Mouse (Mus musculus) spleen, adult 2 months (tissue): Measurements from ENCODE around the gene Proser2.

Experiments used
- CTCF ChIP-seq: fragments of 200-500 bp; IDR thresholded peaks from 2 replicates; pipeline ENCODE4 v1.5.1; 2011; ENCODE audit warnings: mild to moderate bottlenecking, inconsistent platforms; ENCODE audit not compliant: insufficient read depth, insufficient read length, insufficient replicate concordance; ENCODE audit errors: extremely low read depth
- POLR2A ChIP-seq: fragments of 200-500 bp; IDR thresholded peaks from 2 replicates; pipeline ENCODE4 v1.6.1; 2011; ENCODE audit warnings: low read depth, low read length, inconsistent platforms

DNA sequence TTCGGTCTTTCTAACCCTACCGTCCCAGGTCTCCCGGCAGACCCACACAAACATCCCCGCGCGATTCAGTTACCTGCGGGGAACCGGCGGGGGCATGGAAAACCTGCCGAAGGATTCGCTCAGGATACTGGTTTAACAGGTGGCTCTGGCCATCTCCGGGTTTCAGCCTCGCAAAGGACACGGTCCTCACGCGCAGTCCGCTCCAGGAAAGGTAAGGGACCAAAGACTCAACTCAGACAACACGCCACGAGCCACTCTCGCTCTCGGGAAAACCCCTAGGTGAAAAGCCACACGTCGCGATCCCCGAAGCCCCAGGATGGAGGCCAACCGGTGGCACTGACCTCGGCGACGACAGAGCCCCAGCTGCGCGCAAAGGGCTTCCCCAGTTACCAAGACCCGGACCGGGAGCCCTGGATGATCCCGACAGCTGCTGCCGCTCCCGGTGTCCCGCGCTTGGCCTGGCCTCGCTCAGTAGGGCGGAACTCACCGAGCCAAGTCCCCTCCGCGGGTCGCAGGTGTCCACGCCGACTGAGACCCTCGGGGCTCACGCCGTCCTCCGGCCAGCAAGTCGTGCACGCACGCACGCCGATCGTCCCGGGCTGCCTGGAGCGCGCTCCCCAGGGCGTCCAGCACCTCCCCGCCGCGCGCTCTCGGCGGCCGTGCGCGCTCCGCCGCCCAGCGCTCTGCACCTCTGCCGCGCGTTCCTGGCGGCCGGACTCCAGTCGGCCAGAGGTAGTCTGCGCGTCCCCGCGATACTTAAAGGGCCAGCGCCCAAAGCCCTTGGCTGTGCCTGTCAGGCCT, at the start of gene Proser2:
- no peak for TF ChIP-seq CTCF
- TF ChIP-seq POLR2A: no peak
